Mouse (Mus musculus) G1E (cell line): Measurements from ENCODE around the gene Pik3cd.

Experiments
- CTCF ChIP-seq: IDR thresholded peaks from 2 replicates; pipeline ENCODE4 v1.5.1; 2012; ENCODE audit warnings: low read depth, low read length, inconsistent platforms, mixed read lengths
- GATA1 ChIP-seq: IDR thresholded peaks from 2 replicates; pipeline ENCODE4 v1.6.1; 2012; ENCODE audit warnings: borderline replicate concordance, low read length, inconsistent platforms, mixed read lengths
- GATA2 ChIP-seq: IDR thresholded peaks from 2 replicates; pipeline ENCODE4 v1.6.1; 2012; ENCODE audit warnings: low read depth, low read length, inconsistent platforms, borderline replicate concordance
- POLR2AphosphoS5 ChIP-seq: IDR thresholded peaks from 2 replicates; pipeline ENCODE4 v1.6.1; 2012; ENCODE audit warnings: low read depth, low read length, inconsistent platforms; ENCODE audit not compliant: insufficient replicate concordance
- TAL1 ChIP-seq: conservative IDR thresholded peaks from 2 replicates; pipeline ENCODE4 v1.6.1; 2012; ENCODE audit warnings: low read depth, low read length, inconsistent platforms, mixed read lengths

DNA sequence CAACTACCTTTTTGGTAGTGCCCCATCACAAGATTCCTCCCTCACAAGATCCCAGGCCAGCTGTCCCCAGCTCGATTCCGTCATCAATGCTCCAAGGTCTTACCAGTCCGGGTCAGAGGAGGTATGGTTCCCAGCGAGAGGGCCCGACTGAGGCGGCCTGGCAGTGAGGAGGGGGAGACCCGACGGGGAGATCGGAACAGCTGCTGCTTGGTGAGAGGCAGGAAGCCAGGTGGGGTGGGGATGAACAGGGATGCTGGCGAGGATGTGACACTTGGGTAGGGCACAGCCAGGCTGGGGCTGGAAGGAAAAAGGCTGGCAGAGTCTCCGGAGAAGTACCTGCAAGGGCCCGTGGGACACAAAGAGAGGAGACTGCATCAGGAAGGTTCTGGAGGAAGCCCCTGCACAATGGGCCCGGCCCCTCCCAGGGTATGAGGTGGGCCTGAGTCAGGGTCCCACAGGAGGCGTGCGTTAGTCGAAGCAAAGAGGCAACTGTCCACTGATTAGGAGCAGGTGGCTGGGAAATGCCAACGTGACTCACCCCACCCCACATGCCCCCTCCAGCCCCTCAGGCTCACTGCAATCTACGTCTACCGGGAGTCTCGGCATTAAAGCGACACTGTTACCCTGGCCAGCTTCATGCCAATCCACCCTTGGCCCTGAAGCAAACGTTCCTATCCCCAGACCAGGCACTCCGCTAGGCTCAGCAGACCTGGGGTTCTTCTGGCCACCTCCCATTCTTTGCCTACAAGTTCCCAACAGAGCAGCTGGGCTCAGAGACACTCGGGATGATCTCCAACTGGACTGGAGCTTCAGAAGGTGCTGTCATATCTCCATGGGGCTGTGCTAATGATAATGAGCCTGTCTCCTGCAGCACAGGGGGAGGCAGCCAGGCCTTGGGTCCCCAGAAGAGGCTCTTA is 20.0 kb upstream of the Pik3cd start:
- TF ChIP-seq CTCF, result no peak
- no peak for TF ChIP-seq GATA1
- TF ChIP-seq GATA2, result no peak
- no peak for TF ChIP-seq POLR2AphosphoS5
- TF ChIP-seq TAL1, result no peak
